Mouse (Mus musculus) MEL (cell line): Measurements from ENCODE around the gene Htt.

Experiments
- CHD1 ChIP-seq: IDR thresholded peaks from 2 replicates; pipeline ENCODE4 v1.6.1; 2012; ENCODE audit warnings: low read depth, mild to moderate bottlenecking, inconsistent platforms, low read length, improper control_type of control experiment
- CHD2 ChIP-seq: IDR thresholded peaks from 2 replicates; pipeline ENCODE4 v1.6.1; 2011; ENCODE audit warnings: low read length, improper control_type of control experiment
- CTCF ChIP-seq, 3 experiments: IDR thresholded peaks in 2 of 3; conservative IDR thresholded peaks in 1 of 3; 2 replicates each; pipeline ENCODE4 v1.5.1; 2011 to 2012; ENCODE audit warnings: low read length in 3 of 3, low read depth in 2 of 3, mild to moderate bottlenecking in 2 of 3, improper control_type of control experiment in 1 of 3, inconsistent platforms in 1 of 3, mixed read lengths in 1 of 3, moderate library complexity in 1 of 3; ENCODE audit not compliant: control insufficient read depth in 1 of 3, insufficient read depth in 1 of 3, poor library complexity in 1 of 3, severe bottlenecking in 1 of 3
- E2F4 ChIP-seq: IDR thresholded peaks from 2 replicates; pipeline ENCODE4 v1.6.1; 2011; ENCODE audit warnings: low read depth, low read length, improper control_type of control experiment, borderline replicate concordance
- GATA1 ChIP-seq: IDR thresholded peaks from 2 replicates; pipeline ENCODE4 v1.6.1; 2011; ENCODE audit warnings: low read depth, low read length, improper control_type of control experiment
- NRF1 ChIP-seq: IDR thresholded peaks from 2 replicates; pipeline ENCODE4 v1.6.1; 2014; ENCODE audit warnings: low read depth, mild to moderate bottlenecking, inconsistent platforms, low read length, improper control_type of control experiment, moderate library complexity; ENCODE audit not compliant: poor library complexity, insufficient read depth, severe bottlenecking
- SMC3 ChIP-seq: IDR thresholded peaks from 2 replicates; pipeline ENCODE4 v1.6.1; 2011; ENCODE audit warnings: low read depth, low read length, improper control_type of control experiment

- TF ChIP-seq SMC3 (0 out of 2 replicates have a peak, but pooled peaks have one; percentile 1), CHD1 (peak; percentile 69; the same call in 1 of the 2 replicates), CHD2 (no peak), CTCF (IDR thresholded peaks at IDR 0.05 in 2 of 3, conservative IDR thresholded peaks at IDR 0.05 in 1 of 3; ENCODE audit: control insufficient read depth in 1 of 3, insufficient read depth in 1 of 3, low read depth in 2 of 3, low read length in 3 of 3, poor library complexity in 1 of 3, severe bottlenecking in 1 of 3) (no peak), E2F4 (no peak), NRF1 (no peak), GATA1 (no peak)
Measured at GRCm38 (mm10) chr5:34760850-34761508, 561 bp upstream of the Htt start.
